Mouse (Mus musculus) c-Kit-positive CD71-positive TER-119-negative erythroid progenitor cells, embryonic 14.5 days (primary cell): ENCODE results near the gene Ddx49.

ENCODE experiments used
- DNase-seq: peaks from one replicate; pipeline ENCODE4 v3.0.0-alpha.2; 2013; ENCODE audit warnings: low read depth

Ddx49 gene

GRCm38 (mm10) chr8:70316511-70317504 lies 14.5 kb upstream of the Ddx49 start:
- no peak for DNase-seq

GRCm38 (mm10) chr8:70315624-70316510 lies 13.6 kb upstream of the Ddx49 start, which contains the start of gene Cers1:
Cers1 (plus strand) TSS chr8:70315775.
- DNase-seq = no peak

GRCm38 (mm10) chr8:70313399-70313798 lies 11.1 kb upstream of the Ddx49 start:
- no peak for DNase-seq

- DNase-seq = no peak
Observed at GRCm38 (mm10) chr8:70309311-70309710, 7.0 kb upstream of the Ddx49 start.

GRCm38 (mm10) chr8:70302901-70303300 lies 612 bp upstream of the Ddx49 start:
- DNase-seq = no peak

- no peak for DNase-seq
Observed at GRCm38 (mm10) chr8:70300881-70301280, 1.4 kb downstream of the Ddx49 start.

GRCm38 (mm10) chr8:70293988-70294405 lies 8.3 kb downstream of the Ddx49 start:
- DNase-seq = no peak

GRCm38 (mm10) chr8:70286737-70287136 lies 15.6 kb downstream of the Ddx49 start:
- no peak for DNase-seq

GRCm38 (mm10) chr8:70285304-70285703 lies 17.0 kb downstream of the Ddx49 start:
- DNase-seq = no peak

GRCm38 (mm10) chr8:70284421-70284820 lies 17.9 kb downstream of the Ddx49 start:
- DNase-seq = no peak

- DNase-seq = no peak
Observed at GRCm38 (mm10) chr8:70283136-70284077, 18.9 kb downstream of the Ddx49 start.

GRCm38 (mm10) chr8:70282603-70283135 lies 19.6 kb downstream of the Ddx49 start, which contains the start of gene Homer3:
Homer3 (plus strand) TSS chr8:70282827.
- peak; percentile 53 for DNase-seq

GRCm38 (mm10) chr8:70281001-70281400 lies 21.3 kb downstream of the Ddx49 start:
- DNase-seq = no peak

- DNase-seq = no peak
Observed at GRCm38 (mm10) chr8:70279266-70279665, 23.0 kb downstream of the Ddx49 start.

- no peak for DNase-seq
Observed at GRCm38 (mm10) chr8:70278175-70278574, 24.1 kb downstream of the Ddx49 start.

GRCm38 (mm10) chr8:70276476-70276875 lies 25.8 kb downstream of the Ddx49 start:
- no peak for DNase-seq

- no peak for DNase-seq
Observed at GRCm38 (mm10) chr8:70274350-70274749, 27.9 kb downstream of the Ddx49 start.

- DNase-seq = no peak
Observed at GRCm38 (mm10) chr8:70272949-70273348, 29.3 kb downstream of the Ddx49 start.

- no peak for DNase-seq
Observed at GRCm38 (mm10) chr8:70268799-70269565, 33.3 kb downstream of the Ddx49 start.

GRCm38 (mm10) chr8:70268311-70268710 lies 34.0 kb downstream of the Ddx49 start:
- DNase-seq = no peak
